20 mouse cellular contexts compared by ENCODE assay signal in the genomic region with DNA sequence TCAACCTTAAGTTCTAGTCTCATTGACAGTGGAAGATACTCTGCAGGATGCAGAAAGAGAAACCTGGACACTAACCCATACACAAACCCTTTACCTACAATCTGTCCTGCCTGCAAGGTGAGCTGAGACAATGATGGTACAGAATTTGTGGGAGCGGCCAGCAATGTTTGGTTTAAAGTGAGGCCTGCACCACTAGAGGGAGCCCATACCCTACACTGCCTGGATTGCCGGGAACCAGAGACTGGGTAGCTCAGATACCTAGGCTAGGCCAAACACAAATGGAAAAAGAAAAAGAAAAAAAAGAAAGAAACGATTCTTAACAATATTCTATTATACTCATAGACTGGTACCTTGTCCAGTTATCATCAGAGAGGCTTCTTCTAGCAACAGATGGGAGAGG. TPM values are rescaled to one million over a fixed set of nuclear protein-coding genes. Genes with fewer than 3 reads are reported as not detected.
"Had no signal": no experiment of that assay in that cellular context is flagged by ENCODE, and none has a peak within 500 bp of the region (broad histone marks: within the 10 kb centered on the region; RNA-seq: fewer than 3 reads in every experiment).

No protein-coding gene starts in this region.

RNA-seq across cellular contexts. Expression of gene Gm10310, which starts 3.0 kb away (rescaled TPM):
- total RNA-seq: layer of hippocampus, adult 18-20 months; layer of hippocampus, postnatal 14 days; left cerebral cortex, adult 8-10 months; left cerebral cortex, postnatal 14 days; left cerebral cortex, postnatal 4 days; midbrain, postnatal 0 days; neutrophil, adult 5-6 weeks had no signal
- polyA plus RNA-seq: kidney, embryonic 15.5 days; limb, embryonic 12.5 days; limb, embryonic 15.5 days; liver, embryonic 11.5 days; liver, embryonic 14.5 days; liver, postnatal 0 days; lung, embryonic 14.5 days; lung, postnatal 0 days; macrophage; midbrain, embryonic 14.5 days; midbrain, postnatal 0 days; neural tube, embryonic 13.5 days; stomach, embryonic 15.5 days; thymus, postnatal 0 days had no signal

RNA-seq across cellular contexts. Expression of gene Olfr247, which starts 5.9 kb away (rescaled TPM):
- total RNA-seq: layer of hippocampus, adult 18-20 months; layer of hippocampus, postnatal 14 days; left cerebral cortex, adult 8-10 months; left cerebral cortex, postnatal 14 days; left cerebral cortex, postnatal 4 days; midbrain, postnatal 0 days; neutrophil, adult 5-6 weeks had no signal
- polyA plus RNA-seq: kidney, embryonic 15.5 days; limb, embryonic 12.5 days; limb, embryonic 15.5 days; liver, embryonic 11.5 days; liver, embryonic 14.5 days; liver, postnatal 0 days; lung, embryonic 14.5 days; lung, postnatal 0 days; macrophage; midbrain, embryonic 14.5 days; midbrain, postnatal 0 days; neural tube, embryonic 13.5 days; stomach, embryonic 15.5 days; thymus, postnatal 0 days had no signal

RNA-seq across cellular contexts. Expression of gene Olfr819, which starts 14.8 kb away (rescaled TPM):
- total RNA-seq: layer of hippocampus, adult 18-20 months; layer of hippocampus, postnatal 14 days; left cerebral cortex, adult 8-10 months; left cerebral cortex, postnatal 14 days; left cerebral cortex, postnatal 4 days; midbrain, postnatal 0 days; neutrophil, adult 5-6 weeks had no signal
- polyA plus RNA-seq: kidney, embryonic 15.5 days; limb, embryonic 12.5 days; limb, embryonic 15.5 days; liver, embryonic 11.5 days; liver, embryonic 14.5 days; liver, postnatal 0 days; lung, embryonic 14.5 days; lung, postnatal 0 days; macrophage; midbrain, embryonic 14.5 days; midbrain, postnatal 0 days; neural tube, embryonic 13.5 days; stomach, embryonic 15.5 days; thymus, postnatal 0 days had no signal

RNA-seq across cellular contexts. Expression of gene Olfr820, which starts 30.6 kb away (rescaled TPM):
- total RNA-seq: layer of hippocampus, adult 18-20 months; layer of hippocampus, postnatal 14 days; left cerebral cortex, adult 8-10 months; left cerebral cortex, postnatal 14 days; left cerebral cortex, postnatal 4 days; midbrain, postnatal 0 days had no signal
- polyA plus RNA-seq: kidney, embryonic 15.5 days; limb, embryonic 12.5 days; limb, embryonic 15.5 days; liver, embryonic 11.5 days; liver, embryonic 14.5 days; liver, postnatal 0 days; lung, embryonic 14.5 days; lung, postnatal 0 days; macrophage; midbrain, embryonic 14.5 days; midbrain, postnatal 0 days; neural tube, embryonic 13.5 days; stomach, embryonic 15.5 days; thymus, postnatal 0 days had no signal

RNA-seq across cellular contexts. Expression of gene Olfr818, which starts 33.0 kb away (rescaled TPM):
- total RNA-seq: layer of hippocampus, adult 18-20 months; layer of hippocampus, postnatal 14 days; left cerebral cortex, adult 8-10 months; left cerebral cortex, postnatal 14 days; left cerebral cortex, postnatal 4 days; midbrain, postnatal 0 days; neutrophil, adult 5-6 weeks had no signal
- polyA plus RNA-seq: kidney, embryonic 15.5 days; limb, embryonic 12.5 days; limb, embryonic 15.5 days; liver, embryonic 11.5 days; liver, embryonic 14.5 days; liver, postnatal 0 days; lung, embryonic 14.5 days; lung, postnatal 0 days; macrophage; midbrain, embryonic 14.5 days; midbrain, postnatal 0 days; neural tube, embryonic 13.5 days; stomach, embryonic 15.5 days; thymus, postnatal 0 days had no signal
